Mouse (Mus musculus) bone marrow macrophage, adult 2 months (primary cell): ENCODE measurements around the gene Tmem141. TPM values are rescaled to one million over a fixed set of nuclear protein-coding genes. Genes with fewer than 3 reads are reported as not detected.
A peak's percentile ranks its signal among the peaks of the same experiment; 100 is the strongest.

Experiments
- H3K27ac ChIP-seq: 2 replicates; pipeline ENCODE4 v1.5.1; 2012; ENCODE audit warnings: low read depth, low read length; ENCODE audit not compliant: insufficient read depth
- H3K4me1 ChIP-seq: 2 replicates; pipeline ENCODE4 v1.6.1; 2012; ENCODE audit warnings: low read length; ENCODE audit not compliant: control insufficient read depth, insufficient read depth
- H3K4me3 ChIP-seq: 2 replicates; pipeline ENCODE4 v1.5.1; 2012; ENCODE audit warnings: mild to moderate bottlenecking, low read length, moderate library complexity; ENCODE audit not compliant: insufficient read depth
- CTCF ChIP-seq: IDR thresholded peaks from 2 replicates; pipeline ENCODE4 v1.5.1; 2012; ENCODE audit warnings: low read depth, mild to moderate bottlenecking, low read length, moderate library complexity
- POLR2A ChIP-seq: IDR thresholded peaks from 2 replicates; pipeline ENCODE4 v1.6.1; 2012; ENCODE audit warnings: mild to moderate bottlenecking, low read depth, low read length, borderline replicate concordance
- polyA plus RNA-seq: library from polyadenylated mRNA; stranded (reverse); fragments of >200 nt; gene quantifications from 2 replicates; pipeline ENCODE4 v1.2.4, GENCODE M21; 2012; ENCODE audit not compliant: missing spikeins, insufficient read depth, insufficient read length

Tmem141 gene
- polyA plus RNA-seq, 1 experiment, result 51.6 TPM

- peak overlapping the region; percentile 62 for H3K4me3 ChIP-seq
- TF ChIP-seq CTCF, result no peak
- TF ChIP-seq POLR2A, result no peak
- H3K4me1 ChIP-seq, result peaks cover 13% of the 10 kb centered on the region
- no peak overlapping the region for H3K27ac ChIP-seq
Measured at GRCm38 (mm10) chr2:25574136-25574535, 47.7 kb downstream of the Tmem141 start.

- Histone ChIP-seq H3K4me1 (peaks cover 13% of the 10 kb centered on the region), H3K4me3 (no peak overlapping the region), H3K27ac (no peak overlapping the region)
- TF ChIP-seq CTCF, result no peak
- no peak for TF ChIP-seq POLR2A
Measured at GRCm38 (mm10) chr2:25573068-25573467, 48.7 kb downstream of the Tmem141 start.

GRCm38 (mm10) chr2:25571221-25571620, 50.6 kb downstream of the Tmem141 start:
- TF ChIP-seq CTCF (no peak), POLR2A (no peak)
- Histone ChIP-seq H3K27ac (no peak overlapping the region), H3K4me1 (peaks cover 13% of the 10 kb centered on the region), H3K4me3 (no peak overlapping the region)

Other genes starting within 250 kb of the Tmem141 start
- gene Sapcd2, start 249.7 kb downstream of the Tmem141 start, polyA plus RNA-seq, result 7.2 and 8.0 TPM in 2 replicates
- not detected in 2 replicates for gene Entpd2, start 226.1 kb downstream of the Tmem141 start, polyA plus RNA-seq
- gene Npdc1, start 222.7 kb downstream of the Tmem141 start, polyA plus RNA-seq, result 5.0 and 6.6 TPM in 2 replicates
- gene Fut7, start 198.7 kb downstream of the Tmem141 start, polyA plus RNA-seq, result 9.5 and 9.6 TPM in 2 replicates
- gene Abca2, start 193.3 kb downstream of the Tmem141 start, polyA plus RNA-seq, result 14.9 and 16.4 TPM in 2 replicates
- gene Clic3, start 165.2 kb downstream of the Tmem141 start, polyA plus RNA-seq, result not detected in 2 replicates
- gene Paxx, start 160.9 kb downstream of the Tmem141 start, polyA plus RNA-seq, result 22.4 and 26.2 TPM in 2 replicates
- gene Ptgds, start 152.0 kb downstream of the Tmem141 start, polyA plus RNA-seq, result not detected in 2 replicates
- not detected in 2 replicates for gene Lcn12, start 128.1 kb downstream of the Tmem141 start, polyA plus RNA-seq
- gene Fbxw5, start 121.3 kb downstream of the Tmem141 start, polyA plus RNA-seq, result 35.0 and 35.4 TPM in 2 replicates
- gene C8g, start 120.3 kb downstream of the Tmem141 start, polyA plus RNA-seq, result 1.8 TPM in 1 of 2 replicates, not detected in the other
- 14.8 and 15.5 TPM in 2 replicates for gene Traf2, start 75.1 kb downstream of the Tmem141 start, polyA plus RNA-seq
- 142 and 160 TPM in 2 replicates for gene Edf1, start 64.2 kb downstream of the Tmem141 start, polyA plus RNA-seq
- 0.60 and 1.3 TPM in 2 replicates for gene Mamdc4, start 47.2 kb downstream of the Tmem141 start, polyA plus RNA-seq
- gene Phpt1, start 46.8 kb downstream of the Tmem141 start, polyA plus RNA-seq, result 20.0 and 23.0 TPM in 2 replicates
- 0.11 and 0.21 TPM in 2 replicates for gene Ajm1, start 40.2 kb downstream of the Tmem141 start, polyA plus RNA-seq
- 76.0 and 76.9 TPM in 2 replicates for gene Rabl6, start 13.5 kb downstream of the Tmem141 start, polyA plus RNA-seq
- not detected in 2 replicates for gene Ccdc183, start 4.3 kb downstream of the Tmem141 start, polyA plus RNA-seq
- gene Fcna, start 6.0 kb upstream of the Tmem141 start, polyA plus RNA-seq, result 18.6 and 21.5 TPM in 2 replicates
- not detected in 2 replicates for gene Lcn8, start 31.1 kb upstream of the Tmem141 start, polyA plus RNA-seq
- gene Lcn5, start 35.9 kb upstream of the Tmem141 start, polyA plus RNA-seq, result not detected in 2 replicates
- not detected in 2 replicates for gene Lcn6, start 54.8 kb upstream of the Tmem141 start, polyA plus RNA-seq
- gene Lcn10, start 60.7 kb upstream of the Tmem141 start, polyA plus RNA-seq, result not detected in 2 replicates
- gene Obp2a, start 78.0 kb upstream of the Tmem141 start, polyA plus RNA-seq, result not detected in 2 replicates
- gene Bmyc, start 84.7 kb upstream of the Tmem141 start, polyA plus RNA-seq, result 29.8 and 34.7 TPM in 2 replicates
- not detected in 2 replicates for gene Obp2b, start 115.0 kb upstream of the Tmem141 start, polyA plus RNA-seq
- not detected in 2 replicates for gene Lcn3, start 143.6 kb upstream of the Tmem141 start, polyA plus RNA-seq
- gene Lcn11, start 155.0 kb upstream of the Tmem141 start, polyA plus RNA-seq, result not detected in 2 replicates
- gene Gm13539, start 160.3 kb upstream of the Tmem141 start, polyA plus RNA-seq, result not detected in 2 replicates
- gene Glt6d1, start 193.8 kb upstream of the Tmem141 start, polyA plus RNA-seq, result not detected in 2 replicates
- gene Lcn9, start 201.1 kb upstream of the Tmem141 start, polyA plus RNA-seq, result not detected in 2 replicates
- gene Sohlh1, start 225.2 kb upstream of the Tmem141 start, polyA plus RNA-seq, result not detected in 2 replicates
- not detected in 2 replicates for gene Kcnt1, start 241.7 kb upstream of the Tmem141 start, polyA plus RNA-seq